Mouse (Mus musculus) megakaryocyte, embryonic 14.5 days (primary cell): Measurements from ENCODE around the gene Rilpl1. TPM values are rescaled to one million over a fixed set of nuclear protein-coding genes. Genes with fewer than 3 reads are reported as not detected.
"Not testable (repeated sequence)": the region's sequence is repeated elsewhere in the genome, so short reads cannot be mapped to it uniquely, and the experiment has no call there.

Experiments
- H3K27me3 ChIP-seq: replicated peaks from 2 replicates; pipeline ENCODE3; 2012; ENCODE audit warnings: inconsistent platforms
- H3K36me3 ChIP-seq: replicated peaks from 2 replicates; pipeline ENCODE3; 2012; ENCODE audit warnings: low read length, inconsistent platforms, mixed read lengths
- H3K4me1 ChIP-seq: 2 replicates; pipeline ENCODE4 v1.6.1; 2012; ENCODE audit warnings: inconsistent platforms
- H3K4me3 ChIP-seq: replicated peaks from 2 replicates; pipeline ENCODE3; 2012; ENCODE audit warnings: moderate library complexity, mild to moderate bottlenecking, inconsistent platforms
- H3K9me3 ChIP-seq: 2 replicates; pipeline ENCODE4 v1.6.1; 2012; ENCODE audit warnings: inconsistent platforms
- FLI1 ChIP-seq: IDR thresholded peaks from 2 replicates; pipeline ENCODE4 v1.6.1; 2012; ENCODE audit warnings: low read length, inconsistent platforms, mixed read lengths
- GATA1 ChIP-seq: IDR thresholded peaks from 3 replicates; pipeline ENCODE4 v1.6.1; 2012; ENCODE audit warnings: mixed read lengths, low read length, inconsistent platforms, borderline replicate concordance
- polyA plus RNA-seq: library from polyadenylated mRNA; stranded (reverse); fragments of >175 nt; gene quantifications from 2 replicates; pipeline ENCODE4 v1.2.3, GENCODE M21; 2012; ENCODE audit warnings: low replicate concordance; ENCODE audit not compliant: insufficient read depth

Rilpl1 gene
- polyA plus RNA-seq, 1 experiment: 11.4 TPM

- Histone ChIP-seq H3K27me3 (peaks cover 15% of the 10 kb centered on the region), H3K4me3 (no peak overlapping the region), H3K9me3 (no peaks in the 10 kb centered on the region), H3K36me3 (peaks cover 4% of the 10 kb centered on the region), H3K4me1 (peaks cover 18% of the 10 kb centered on the region)
- no peak for TF ChIP-seq GATA1
- TF ChIP-seq FLI1: no peak
Measured at GRCm38 (mm10) chr5:124509200-124509599, 22.0 kb downstream of the Rilpl1 start.

GRCm38 (mm10) chr5:124506731-124507359, 24.3 kb downstream of the Rilpl1 start:
- no peak for TF ChIP-seq FLI1
- no peak for TF ChIP-seq GATA1
- Histone ChIP-seq H3K4me3 (peak overlapping the region; percentile 44), H3K27me3 (peaks cover 17% of the 10 kb centered on the region), H3K36me3 (peaks cover 9% of the 10 kb centered on the region), H3K9me3 (no peaks in the 10 kb centered on the region), H3K4me1 (peaks cover 22% of the 10 kb centered on the region)

GRCm38 (mm10) chr5:124505235-124505634, 26.0 kb downstream of the Rilpl1 start:
- Histone ChIP-seq H3K36me3 (peaks cover 17% of the 10 kb centered on the region), H3K27me3 (peaks cover 9% of the 10 kb centered on the region), H3K4me1 (peaks cover 27% of the 10 kb centered on the region), H3K4me3 (no peak overlapping the region), H3K9me3 (no peaks in the 10 kb centered on the region)
- TF ChIP-seq GATA1: no peak
- no peak for TF ChIP-seq FLI1

- Histone ChIP-seq H3K4me3 (no peak overlapping the region), H3K27me3 (peaks cover 5% of the 10 kb centered on the region), H3K9me3 (no peaks in the 10 kb centered on the region), H3K36me3 (peaks cover 17% of the 10 kb centered on the region), H3K4me1 (peaks cover 41% of the 10 kb centered on the region)
- no peak for TF ChIP-seq FLI1
Measured at GRCm38 (mm10) chr5:124503742-124504141, 27.4 kb downstream of the Rilpl1 start.

- no peak for TF ChIP-seq GATA1
- TF ChIP-seq FLI1: no peak
- H3K36me3 ChIP-seq: peaks cover 17% of the 10 kb centered on the region
- H3K27me3 ChIP-seq: peaks cover 5% of the 10 kb centered on the region
- H3K9me3 ChIP-seq: no peaks in the 10 kb centered on the region
- no peak overlapping the region for H3K4me3 ChIP-seq
- peaks cover 54% of the 10 kb centered on the region for H3K4me1 ChIP-seq
Measured at GRCm38 (mm10) chr5:124501541-124501940, 29.6 kb downstream of the Rilpl1 start.

GRCm38 (mm10) chr5:124500573-124500972, 30.6 kb downstream of the Rilpl1 start:
- Histone ChIP-seq H3K9me3 (no peaks in the 10 kb centered on the region), H3K4me3 (no peak overlapping the region), H3K4me1 (peaks cover 54% of the 10 kb centered on the region), H3K27me3 (peaks cover 5% of the 10 kb centered on the region), H3K36me3 (peaks cover 26% of the 10 kb centered on the region)
- no peak for TF ChIP-seq FLI1
- TF ChIP-seq GATA1: no peak

GRCm38 (mm10) chr5:124500037-124500436, 31.2 kb downstream of the Rilpl1 start:
- H3K27me3 ChIP-seq: not testable (repeated sequence)
- H3K4me1 ChIP-seq: peaks cover 54% of the 10 kb centered on the region

GRCm38 (mm10) chr5:124499001-124499400, 32.2 kb downstream of the Rilpl1 start:
- TF ChIP-seq GATA1: no peak
- no peak for TF ChIP-seq FLI1
- no peaks in the 10 kb centered on the region for H3K9me3 ChIP-seq
- peaks cover 5% of the 10 kb centered on the region for H3K27me3 ChIP-seq
- H3K36me3 ChIP-seq: peaks cover 38% of the 10 kb centered on the region
- peak overlapping the region; percentile 62 for H3K4me3 ChIP-seq
- peaks cover 51% of the 10 kb centered on the region for H3K4me1 ChIP-seq

More at GRCm38 (mm10) chr5:124500037-124500436, 31.2 kb downstream of the Rilpl1 start:
- H3K4me3 ChIP-seq, H3K9me3 ChIP-seq: not testable (repeated sequence)
- H3K36me3 ChIP-seq: peaks cover 31% of the 10 kb centered on the region

GRCm38 (mm10) chr5:124498221-124498876, 32.8 kb downstream of the Rilpl1 start:
- Histone ChIP-seq H3K36me3 (peaks cover 38% of the 10 kb centered on the region), H3K27me3 (no peaks in the 10 kb centered on the region), H3K4me3 (peak overlapping the region; percentile 83), H3K9me3 (no peaks in the 10 kb centered on the region), H3K4me1 (peaks cover 50% of the 10 kb centered on the region)
- TF ChIP-seq FLI1 (no peak), GATA1 (no peak)

GRCm38 (mm10) chr5:124496614-124497514, 34.3 kb downstream of the Rilpl1 start:
- H3K9me3 ChIP-seq: no peaks in the 10 kb centered on the region
- H3K27me3 ChIP-seq: no peaks in the 10 kb centered on the region
- peaks cover 58% of the 10 kb centered on the region for H3K4me1 ChIP-seq
- peaks cover 49% of the 10 kb centered on the region for H3K36me3 ChIP-seq
- no peak for TF ChIP-seq GATA1
- TF ChIP-seq FLI1: no peak
- H3K4me3 ChIP-seq: no peak overlapping the region
